Mouse (Mus musculus) liver, embryonic 14.5 days (tissue): Measurements from ENCODE around the gene Fam186b. TPM values are rescaled to one million over a fixed set of nuclear protein-coding genes. Genes with fewer than 3 reads are reported as not detected.
A peak's percentile ranks its signal among the peaks of the same experiment; 100 is the strongest.

Experiments
- ATAC-seq: fragments of 200-750 bp; cut with Nextera tagmentation; 2 replicates; pipeline ENCODE4 v1.8.0; 2017; ENCODE audit warnings: moderate number of reproducible peaks, mild to moderate bottlenecking, moderate library complexity; ENCODE audit not compliant: insufficient read depth
- DNase-seq, 3 experiments: peaks; one replicate each; pipeline ENCODE4 v3.0.0-alpha.2; 2012 to 2013; ENCODE audit warnings: low read depth in 3 of 3, low spot score in 3 of 3
- H3K27ac ChIP-seq: fragments of 300-500 bp; sonication (generic); 2 replicates; pipeline ENCODE4 v1.5.1; 2014; ENCODE audit warnings: moderate library complexity, mild to moderate bottlenecking, control low read depth, inconsistent platforms
- H3K27me3 ChIP-seq: fragments of 300-500 bp; sonication (generic); 2 replicates; pipeline ENCODE4 v1.6.1; 2014; ENCODE audit warnings: mild to moderate bottlenecking, low read length, moderate library complexity; ENCODE audit not compliant: control insufficient read depth, insufficient read depth
- H3K36me3 ChIP-seq: fragments of 300-500 bp; sonication (generic); replicated peaks from 2 replicates; pipeline ENCODE4 v1.6.1; 2014; ENCODE audit warnings: low read depth; ENCODE audit not compliant: control insufficient read depth, insufficient read depth
- H3K4me1 ChIP-seq, 2 experiments: fragments of 200-500 bp in 1 of 2; fragments of 300-500 bp in 1 of 2; sonication (generic) in 1 of 2; replicated peaks; 2 replicates each; pipeline ENCODE4 v1.6.1; 2012 to 2014; ENCODE audit warnings: antibody characterized with exemption in 1 of 2, inconsistent platforms in 1 of 2, low read length in 1 of 2; ENCODE audit not compliant: control insufficient read depth in 2 of 2, insufficient read depth in 2 of 2
- H3K4me2 ChIP-seq: fragments of 300-500 bp; sonication (generic); 2 replicates; pipeline ENCODE4 v1.6.1; 2014; ENCODE audit warnings: low read depth, mild to moderate bottlenecking, control low read depth, moderate library complexity
- H3K4me3 ChIP-seq, 2 experiments: fragments of 200-500 bp in 1 of 2; fragments of 300-500 bp in 1 of 2; sonication (generic) in 1 of 2; 2 replicates each; pipeline ENCODE4 v1.5.1; 2012 to 2014; ENCODE audit warnings: low read depth in 2 of 2, low read length in 2 of 2, mild to moderate bottlenecking in 2 of 2, control low read depth in 1 of 2, inconsistent platforms in 1 of 2, moderate library complexity in 1 of 2; ENCODE audit not compliant: insufficient read depth in 1 of 2
- H3K9ac ChIP-seq: fragments of 300-500 bp; sonication (generic); replicated peaks from 2 replicates; pipeline ENCODE4 v1.6.1; 2014; ENCODE audit warnings: mild to moderate bottlenecking, control low read depth, moderate library complexity
- H3K9me3 ChIP-seq: fragments of 300-500 bp; sonication (generic); 2 replicates; pipeline ENCODE4 v1.6.1; 2016; ENCODE audit warnings: low read length, mixed read lengths; ENCODE audit not compliant: control insufficient read depth
- CTCF ChIP-seq: IDR thresholded peaks from 2 replicates; pipeline ENCODE4 v1.5.1; 2016; ENCODE audit warnings: antibody characterized with exemption, low read depth, control low read depth
- EP300 ChIP-seq: IDR thresholded peaks from 2 replicates; pipeline ENCODE4 v1.6.1; 2016; ENCODE audit warnings: antibody characterized with exemption, low read depth
- WGBS: fragments of 180-500 bp; shearing (Covaris S2); extraction: QIAGEN DNeasy Blood & Tissue Kit; methylation state at CpG from one replicate; pipeline ENCODE4 v1.1.7; 2014; ENCODE audit not compliant: insufficient replicate concordance; 5-methylcytosine and 5-hydroxymethylcytosine counted together
- polyA plus RNA-seq, 2 experiments: library from polyadenylated mRNA; depleted of rRNA in 1 of 2; stranded (reverse) in 1 of 2; unstranded in 1 of 2; fragments of >200 nt; fragmentation: Nextera tagmentation in 1 of 2; extraction: Ambion mirVana in 1 of 2; gene quantifications; 2 replicates each; pipeline versions ENCODE4 v1.2.1 to v1.2.3; 2012 to 2014

The Fam186b gene
- polyA plus RNA-seq, 2 experiments = 0.01 TPM; not detected in 1

GRCm38 (mm10) chr15:99242045-99242444 is 53.6 kb downstream of the Fam186b start:
- 83% methylated on average over 10 of the region's 10 CpGs for WGBS
- H3K9ac ChIP-seq = no peak overlapping the region
- no peak overlapping the region for H3K4me2 ChIP-seq
- DNase-seq (no peak), ATAC-seq (no peak)
- H3K4me1 ChIP-seq = no peaks in the 10 kb centered on the region
- TF ChIP-seq CTCF = no peak
- H3K27me3 ChIP-seq = no peaks in the 10 kb centered on the region
- H3K36me3 ChIP-seq = no peaks in the 10 kb centered on the region; the same call in 1 of the 2 replicates
- H3K27ac ChIP-seq = no peak overlapping the region
- H3K9me3 ChIP-seq = no peaks in the 10 kb centered on the region
- H3K4me3 ChIP-seq = no peak overlapping the region

GRCm38 (mm10) chr15:99241249-99241648 is 54.4 kb downstream of the Fam186b start:
- Histone ChIP-seq H3K9me3 (no peaks in the 10 kb centered on the region), H3K4me1 (no peaks in the 10 kb centered on the region), H3K4me3 (no peak overlapping the region), H3K4me2 (no peak overlapping the region), H3K9ac (no peak overlapping the region), H3K36me3 (no peaks in the 10 kb centered on the region; the same call in 1 of the 2 replicates), H3K27ac (no peak overlapping the region), H3K27me3 (no peaks in the 10 kb centered on the region)
- ATAC-seq = no peak
- 70% methylated on average over 4 of the region's 4 CpGs for WGBS
- no peak for DNase-seq
- TF ChIP-seq EP300 (no peak), CTCF (no peak)

GRCm38 (mm10) chr15:99240129-99240528 is 55.6 kb downstream of the Fam186b start:
- DNase-seq (no peak), ATAC-seq (no peak)
- Histone ChIP-seq H3K4me2 (no peak overlapping the region), H3K4me1 (no peaks in the 10 kb centered on the region), H3K9me3 (no peaks in the 10 kb centered on the region), H3K27me3 (no peaks in the 10 kb centered on the region), H3K36me3 (no peaks in the 10 kb centered on the region; the same call in 1 of the 2 replicates), H3K9ac (no peak overlapping the region), H3K27ac (no peak overlapping the region), H3K4me3 (no peak overlapping the region)
- TF ChIP-seq CTCF (peak; percentile 42; the same call in 1 of the 2 replicates), EP300 (no peak)
- WGBS = 48% methylated on average over 4 of the region's 4 CpGs

GRCm38 (mm10) chr15:99238006-99238405 is 57.7 kb downstream of the Fam186b start:
- Histone ChIP-seq H3K27ac (no peak overlapping the region), H3K4me3 (no peak overlapping the region), H3K9ac (no peak overlapping the region), H3K36me3 (no peaks in the 10 kb centered on the region), H3K27me3 (no peaks in the 10 kb centered on the region), H3K9me3 (no peaks in the 10 kb centered on the region), H3K4me1 (0 out of 4 replicates have a peak, but pooled peaks cover 0 to 3% of the 10 kb centered on the region in 2 experiments), H3K4me2 (no peak overlapping the region)
- WGBS = 56% methylated on average over 11 of the region's 11 CpGs
- DNase-seq (no peak), ATAC-seq (no peak)
- TF ChIP-seq CTCF = no peak

- H3K4me3 ChIP-seq = no peak overlapping the region
- no peak overlapping the region for H3K4me2 ChIP-seq
- no peak overlapping the region for H3K9ac ChIP-seq
- DNase-seq = no peak
- H3K9me3 ChIP-seq = no peaks in the 10 kb centered on the region
- H3K27ac ChIP-seq = no peak overlapping the region
- 0 out of 4 replicates have a peak, but pooled peaks cover 0 to 3% of the 10 kb centered on the region in 2 experiments for H3K4me1 ChIP-seq
- WGBS = 44% methylated on average over 12 of the region's 12 CpGs
- ATAC-seq = no peak
- no peaks in the 10 kb centered on the region; the same call in none of the 2 replicates for H3K27me3 ChIP-seq
- TF ChIP-seq CTCF (no peak), EP300 (no peak)
- no peaks in the 10 kb centered on the region for H3K36me3 ChIP-seq
Measured at GRCm38 (mm10) chr15:99234326-99235010, 61.2 kb downstream of the Fam186b start.
